ENCODE assay signal across 26 mouse cellular contexts in genomic region chrX:53579311-53579710, GRCm38 (mm10). TPM values are rescaled to one million over a fixed set of nuclear protein-coding genes. Genes with fewer than 3 reads are reported as not detected.
"Had no signal": no experiment of that assay in that cellular context is flagged by ENCODE, and none has a peak within 500 bp of the region (broad histone marks: within the 10 kb centered on the region; RNA-seq: fewer than 3 reads in every experiment).

No protein-coding gene starts in this region.

- H3K27me3 ChIP-seq: hindbrain, embryonic 15.5 days; limb, embryonic 12.5 days; limb, embryonic 15.5 days; liver, embryonic 12.5 days; liver, embryonic 15.5 days; midbrain, embryonic 12.5 days; midbrain, embryonic 15.5 days; neural tube, embryonic 12.5 days; neural tube, embryonic 15.5 days; stomach, embryonic 15.5 days had no signal

- DNase-seq: left cerebral cortex, postnatal 4 days; lung, adult 2 months; lung, postnatal 14 days; lung, postnatal 4 days; right cerebral cortex, adult 18-20 months; right cerebral cortex, postnatal 25 days; spleen, adult 18-20 months; thymus, adult 2 months; thymus, postnatal 25 days had no signal

- H3K4me1 ChIP-seq: hindbrain, embryonic 15.5 days; limb, embryonic 12.5 days; limb, embryonic 15.5 days; liver, embryonic 12.5 days; liver, embryonic 15.5 days; midbrain, embryonic 12.5 days; midbrain, embryonic 15.5 days; neural tube, embryonic 12.5 days; neural tube, embryonic 15.5 days; stomach, embryonic 15.5 days had no signal

- H3K36me3 ChIP-seq: hindbrain, embryonic 15.5 days; limb, embryonic 12.5 days; limb, embryonic 15.5 days; liver, embryonic 12.5 days; liver, embryonic 15.5 days; midbrain, embryonic 12.5 days; midbrain, embryonic 15.5 days; neural tube, embryonic 12.5 days; neural tube, embryonic 15.5 days; stomach, embryonic 15.5 days had no signal

- H3K27ac ChIP-seq: hindbrain, embryonic 15.5 days; limb, embryonic 12.5 days; limb, embryonic 15.5 days; liver, embryonic 12.5 days; liver, embryonic 15.5 days; midbrain, embryonic 12.5 days; midbrain, embryonic 15.5 days; neural tube, embryonic 12.5 days; neural tube, embryonic 15.5 days; stomach, embryonic 15.5 days had no signal

- ATAC-seq: intestine, postnatal 0 days; liver, embryonic 12.5 days; midbrain, embryonic 15.5 days had no signal

- H3K4me2 ChIP-seq: hindbrain, embryonic 15.5 days; limb, embryonic 12.5 days; limb, embryonic 15.5 days; liver, embryonic 12.5 days; liver, embryonic 15.5 days; midbrain, embryonic 12.5 days; midbrain, embryonic 15.5 days; neural tube, embryonic 12.5 days; neural tube, embryonic 15.5 days; stomach, embryonic 15.5 days had no signal

- H3K4me3 ChIP-seq: hindbrain, embryonic 15.5 days; limb, embryonic 12.5 days; limb, embryonic 15.5 days; liver, embryonic 12.5 days; liver, embryonic 15.5 days; midbrain, embryonic 12.5 days; midbrain, embryonic 15.5 days; neural tube, embryonic 12.5 days; neural tube, embryonic 15.5 days; stomach, embryonic 15.5 days had no signal

- H3K9me3 ChIP-seq: hindbrain, embryonic 15.5 days; limb, embryonic 12.5 days; limb, embryonic 15.5 days; liver, embryonic 12.5 days; liver, embryonic 15.5 days; midbrain, embryonic 12.5 days; midbrain, embryonic 15.5 days; neural tube, embryonic 12.5 days; neural tube, embryonic 15.5 days; stomach, embryonic 15.5 days had no signal

- H3K9ac ChIP-seq: hindbrain, embryonic 15.5 days; limb, embryonic 12.5 days; limb, embryonic 15.5 days; liver, embryonic 12.5 days; liver, embryonic 15.5 days; midbrain, embryonic 12.5 days; midbrain, embryonic 15.5 days; neural tube, embryonic 12.5 days; neural tube, embryonic 15.5 days; stomach, embryonic 15.5 days had no signal

RNA-seq across cellular contexts. Expression of gene Gm14597, which starts 29.5 kb away (rescaled TPM):
- total RNA-seq: layer of hippocampus, postnatal 14 days; left cerebral cortex, adult 8-10 months; left cerebral cortex, postnatal 14 days; left cerebral cortex, postnatal 4 days; megakaryocyte progenitor cell, adult 5-6 weeks had no signal
- polyA plus RNA-seq: hindbrain, embryonic 15.5 days; intestine, embryonic 14.5 days; intestine, postnatal 0 days; limb, embryonic 12.5 days; limb, embryonic 15.5 days; liver, embryonic 12.5 days; liver, embryonic 15.5 days; lung, adult 2 months; lung, embryonic 16.5 days; midbrain, embryonic 12.5 days; midbrain, embryonic 15.5 days; neural tube, embryonic 12.5 days; stomach, embryonic 15.5 days; thymus, adult 2 months had no signal
